Mouse (Mus musculus): ENCODE data around the gene B230219D22Rik. TPM values are rescaled to one million over a fixed set of nuclear protein-coding genes. Genes with fewer than 3 reads are reported as not detected.
"Not testable (repeated sequence)": the region's sequence is repeated elsewhere in the genome, so short reads cannot be mapped to it uniquely, and the experiment has no call there.

The B230219D22Rik gene
- polyA plus RNA-seq, 1 experiment from 2014 or later = 76.9 TPM

DNA sequence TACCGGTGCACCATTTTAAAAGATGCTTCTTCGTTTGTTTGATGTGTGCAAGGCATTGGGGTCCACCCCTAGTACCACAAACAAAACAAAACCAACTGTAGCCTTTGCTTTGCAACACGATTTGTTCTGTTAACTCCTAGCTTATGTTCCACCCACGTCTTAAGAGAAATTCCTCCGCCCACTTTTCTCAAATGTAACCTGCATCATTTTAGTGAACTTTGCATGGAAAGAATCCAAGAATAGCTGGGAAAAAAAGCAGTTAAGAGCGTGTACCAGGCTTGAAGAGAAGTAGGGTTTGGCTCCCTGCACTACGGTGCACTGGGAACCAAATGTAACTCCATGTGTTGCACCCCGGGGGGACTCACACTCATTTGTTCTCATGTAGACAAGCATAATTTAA is 1.2 kb downstream of the B230219D22Rik start:
- 20% methylated on average over 8 of the region's 8 CpGs for WGBS
- peaks cover 3% of the 10 kb centered on the region; the same call in 1 of the 2 replicates for H3K36me3 ChIP-seq
- no peaks in the 10 kb centered on the region for H3K9me3 ChIP-seq
- H3K4me3 ChIP-seq = peak overlapping the region; percentile 93
- no peak overlapping the region for H3K27ac ChIP-seq (replicated peaks)
- no peaks in the 10 kb centered on the region for H3K27me3 ChIP-seq
- H3K4me1 ChIP-seq (replicated peaks) = peaks cover 23% of the 10 kb centered on the region
- H3K9ac ChIP-seq = peak overlapping the region; percentile 99
- ATAC-seq (ENCODE audit: low FRiP score, low read depth) = no peak
- peak overlapping the region; percentile 58 for H3K4me2 ChIP-seq

DNA sequence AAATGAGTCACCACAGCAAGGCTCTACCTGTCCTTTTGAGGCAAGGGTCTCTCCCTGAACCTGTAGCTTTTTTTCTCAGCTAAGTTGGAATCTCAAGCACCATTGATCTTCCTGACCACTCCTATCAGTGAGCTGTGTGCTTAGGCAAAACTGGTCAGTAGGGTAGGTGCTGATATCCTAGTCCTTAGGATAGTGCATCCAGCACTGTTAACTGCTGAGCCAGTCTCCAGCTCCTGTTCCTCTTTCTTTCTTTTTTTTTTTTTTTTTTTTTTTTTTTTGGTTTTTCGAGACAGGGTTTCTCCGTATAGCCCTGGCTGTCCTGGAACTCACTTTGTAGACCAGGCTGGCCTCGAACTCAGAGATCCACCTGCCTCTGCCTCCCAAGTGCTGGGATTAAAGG is 3.1 kb downstream of the B230219D22Rik start:
- H3K27me3 ChIP-seq = not testable (repeated sequence)

DNA sequence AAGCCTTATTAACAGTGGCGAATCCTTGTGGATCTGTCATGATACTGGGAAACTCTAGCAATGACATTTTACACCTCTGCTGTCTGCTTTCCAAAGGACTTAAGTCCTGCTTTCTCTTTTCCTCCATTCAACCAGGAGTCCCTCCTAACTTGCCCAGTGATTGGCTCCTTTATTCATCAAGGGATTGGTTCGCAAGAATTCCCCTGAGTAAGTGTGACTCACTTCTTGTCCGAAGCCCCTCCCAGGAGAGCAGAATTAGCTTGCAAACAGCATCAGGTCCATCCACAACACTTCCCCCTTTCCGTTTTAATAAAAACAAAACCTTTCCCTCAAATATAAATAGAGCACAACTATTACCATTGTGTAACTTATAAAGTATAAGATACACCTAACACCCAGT is 11.4 kb downstream of the B230219D22Rik start:
- Histone ChIP-seq H3K4me2 (no peak overlapping the region), H3K9me3 (no peaks in the 10 kb centered on the region), H3K4me1 (replicated peaks) (no peaks in the 10 kb centered on the region), H3K27ac (replicated peaks) (no peak overlapping the region), H3K4me3 (no peak overlapping the region), H3K36me3 (peaks cover 37% of the 10 kb centered on the region), H3K27me3 (no peaks in the 10 kb centered on the region), H3K9ac (no peak overlapping the region)
- ATAC-seq (ENCODE audit: low FRiP score, low read depth) = no peak
- 88% methylated on average over 4 of the region's 4 CpGs for WGBS

More for the DNA sequence above, 3.1 kb downstream of the B230219D22Rik start:
- not testable (repeated sequence) for H3K4me3 ChIP-seq; H3K4me2 ChIP-seq; H3K9ac ChIP-seq; H3K9me3 ChIP-seq; H3K27ac ChIP-seq (replicated peaks); ATAC-seq (ENCODE audit: low FRiP score, low read depth)
- WGBS = 92% methylated on average over 1 of the region's 3 CpGs
- Histone ChIP-seq H3K4me1 (replicated peaks) (peaks cover 23% of the 10 kb centered on the region), H3K36me3 (peaks cover 18% of the 10 kb centered on the region)

DNA sequence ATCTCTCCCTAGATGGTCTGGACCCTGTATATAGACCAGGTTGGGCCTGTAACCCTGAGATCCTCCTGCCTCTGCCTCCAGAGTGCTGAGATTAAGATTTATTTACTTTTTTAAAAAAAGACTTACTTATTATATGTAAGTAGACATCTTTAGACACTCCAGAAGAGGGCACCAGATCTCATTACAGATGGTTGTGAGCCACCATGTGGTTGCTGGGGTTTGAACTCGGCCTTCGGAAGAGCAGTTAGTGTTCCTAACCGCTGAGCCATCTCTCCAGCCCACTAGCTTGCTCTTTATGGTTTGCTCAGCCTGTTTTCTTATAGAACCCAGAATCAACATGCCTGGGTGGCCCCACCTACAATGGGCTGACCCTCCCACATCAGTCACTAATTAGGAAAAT is 19.9 kb downstream of the B230219D22Rik start:
- peaks cover 31% of the 10 kb centered on the region for H3K4me1 ChIP-seq (replicated peaks)
- no peaks in the 10 kb centered on the region; the same call in 1 of the 2 replicates for H3K36me3 ChIP-seq
- no peak overlapping the region for H3K4me2 ChIP-seq
- H3K27me3 ChIP-seq = no peaks in the 10 kb centered on the region
- no peak for ATAC-seq (ENCODE audit: low FRiP score, low read depth)
- WGBS = 92% methylated on average over 3 of the region's 3 CpGs
- no peak overlapping the region for H3K9ac ChIP-seq
- H3K4me3 ChIP-seq = no peak overlapping the region
- no peaks in the 10 kb centered on the region for H3K9me3 ChIP-seq
- H3K27ac ChIP-seq (replicated peaks) = no peak overlapping the region

DNA sequence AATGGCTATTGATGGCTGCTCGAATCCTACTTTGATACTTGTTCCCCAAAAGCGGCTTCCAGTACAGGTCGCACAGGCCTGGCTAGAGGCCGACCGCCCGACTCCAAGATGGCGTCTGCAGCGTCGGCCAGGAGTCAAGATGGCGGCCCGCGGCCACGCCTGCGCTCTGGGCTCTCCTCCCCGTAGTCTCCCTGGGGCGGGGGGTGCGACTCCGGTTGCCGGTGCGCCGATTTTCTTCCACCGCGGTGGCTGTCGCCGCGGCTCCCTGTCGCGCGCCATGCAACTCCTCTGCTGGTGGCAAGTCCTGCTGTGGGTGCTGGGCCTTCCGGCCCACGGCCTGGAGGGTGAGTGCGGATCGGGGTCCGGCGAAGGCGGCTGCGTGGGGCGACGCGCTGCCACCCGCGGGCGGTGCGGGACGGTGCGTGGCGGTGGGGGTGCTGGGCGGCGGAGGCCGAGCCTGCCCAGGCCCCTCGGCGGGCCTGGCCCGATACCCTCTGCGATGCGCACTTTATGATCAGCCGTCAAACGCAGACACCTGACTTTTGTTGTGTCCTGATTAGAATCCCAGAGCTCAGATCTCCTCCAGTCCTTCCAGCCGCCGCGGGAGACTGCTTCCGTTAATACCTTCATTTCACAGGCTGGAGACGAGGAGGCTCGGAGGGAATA is 21.7 kb downstream of the B230219D22Rik start, which contains the start of gene Txndc15:
Gene Txndc15, plus strand, starts transcription at position 150 of the 666 bp plus-strand sequence.
- peak; percentile 94 for ATAC-seq (ENCODE audit: low FRiP score, low read depth)
- H3K4me3 ChIP-seq = peak within 1 kb of the TSS; percentile 75
- H3K9ac ChIP-seq = peak within 1 kb of the TSS; percentile 89
- H3K4me1 ChIP-seq (replicated peaks) = peaks cover 32% of the 10 kb centered on the region
- peak within 1 kb of the TSS; percentile 70 for H3K4me2 ChIP-seq
- peak within 1 kb of the TSS; percentile 97 for H3K27ac ChIP-seq (replicated peaks)
- peaks cover 8% of the 10 kb centered on the region for H3K36me3 ChIP-seq
- under 1% methylated on average over 63 of the region's 63 CpGs for WGBS
- H3K9me3 ChIP-seq = no peaks in the 10 kb centered on the region
- no peaks in the 10 kb centered on the region for H3K27me3 ChIP-seq

DNA sequence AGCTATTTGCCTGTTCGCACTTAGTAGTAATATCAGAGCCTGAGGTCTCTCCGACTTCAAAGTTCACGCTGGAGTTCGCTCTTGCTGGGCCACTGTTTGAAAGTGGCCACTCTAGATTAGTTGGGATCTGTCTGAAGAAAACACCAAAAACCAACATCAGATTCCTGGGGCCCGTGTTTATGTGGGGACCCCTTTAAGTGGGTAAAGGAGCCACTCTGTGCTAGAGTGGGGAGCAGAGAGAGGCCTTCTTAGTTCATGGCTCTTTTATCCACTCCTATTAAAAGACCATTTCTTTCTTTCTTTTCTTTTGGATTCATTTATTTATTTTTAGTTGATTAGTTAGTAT is 22.2 kb downstream of the B230219D22Rik start:
- peaks cover 32% of the 10 kb centered on the region for H3K4me1 ChIP-seq (replicated peaks)
- peak overlapping the region; percentile 70 for H3K4me2 ChIP-seq
- WGBS = 9% methylated on average over 5 of the region's 5 CpGs
- no peak for ATAC-seq (ENCODE audit: low FRiP score, low read depth)
- peak overlapping the region; percentile 89 for H3K9ac ChIP-seq
- peaks cover 8% of the 10 kb centered on the region for H3K36me3 ChIP-seq
- peak overlapping the region; percentile 97 for H3K27ac ChIP-seq (replicated peaks)
- H3K4me3 ChIP-seq = peak overlapping the region; percentile 75
- H3K27me3 ChIP-seq = no peaks in the 10 kb centered on the region
- H3K9me3 ChIP-seq = no peaks in the 10 kb centered on the region

DNA sequence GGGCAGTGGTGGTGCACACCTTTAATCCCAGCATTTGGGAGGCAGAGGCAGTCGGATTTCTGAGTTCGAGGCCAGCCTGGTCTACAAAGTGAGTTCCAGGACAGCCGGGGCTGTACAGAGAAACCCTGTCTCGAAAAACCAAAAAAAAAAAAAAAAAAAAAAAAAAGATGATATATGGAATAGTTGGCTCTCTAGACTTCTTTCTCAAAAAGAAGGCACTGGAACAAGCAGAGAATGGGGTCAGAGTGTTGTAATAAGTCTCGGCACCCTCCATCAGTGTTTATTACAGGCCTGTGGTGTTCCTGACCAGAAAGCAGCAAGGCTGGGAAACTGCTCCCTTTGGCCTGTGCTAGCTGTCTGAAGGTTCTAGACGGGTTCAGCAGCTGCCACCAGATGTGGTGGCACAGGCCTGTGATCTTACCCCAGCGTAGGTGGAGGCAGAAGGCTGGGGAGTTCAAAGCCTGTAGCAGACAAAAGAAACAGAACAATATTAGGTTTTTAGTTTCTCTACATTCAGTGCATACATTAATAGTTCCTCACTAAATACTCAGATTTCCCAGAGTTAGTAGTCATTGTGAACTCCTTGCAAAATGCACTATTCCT is 23.1 kb downstream of the B230219D22Rik start:
- 85% methylated on average over 7 of the region's 7 CpGs for WGBS
- Histone ChIP-seq H3K4me2 (peak overlapping the region; percentile 70), H3K27ac (replicated peaks) (no peak overlapping the region), H3K9me3 (no peaks in the 10 kb centered on the region), H3K27me3 (no peaks in the 10 kb centered on the region), H3K9ac (no peak overlapping the region), H3K36me3 (peaks cover 14% of the 10 kb centered on the region), H3K4me1 (replicated peaks) (peaks cover 32% of the 10 kb centered on the region), H3K4me3 (no peak overlapping the region; the same call in 1 of the 2 replicates)
- ATAC-seq (ENCODE audit: low FRiP score, low read depth) = no peak

DNA sequence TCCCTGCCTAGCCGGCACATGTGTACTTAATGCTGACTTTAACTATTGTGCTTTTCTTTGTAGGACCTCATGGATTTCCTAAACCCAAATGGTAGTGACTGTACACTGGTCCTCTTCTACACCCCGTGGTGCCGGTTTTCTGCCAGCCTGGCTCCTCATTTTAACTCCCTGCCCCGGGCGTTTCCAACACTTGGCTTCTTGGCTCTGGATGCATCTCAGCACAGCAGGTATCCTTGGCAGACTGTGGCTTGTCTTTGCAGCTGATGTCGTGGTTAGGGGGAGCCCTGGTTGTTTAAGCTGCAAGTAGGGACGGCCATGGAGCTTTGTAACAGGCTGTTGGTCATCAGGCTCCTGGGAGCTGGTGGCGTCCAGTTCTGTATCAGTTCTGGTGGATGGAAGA is 28.6 kb downstream of the B230219D22Rik start:
- Histone ChIP-seq H3K27ac (replicated peaks) (no peak overlapping the region), H3K9me3 (no peaks in the 10 kb centered on the region), H3K4me2 (no peak overlapping the region), H3K4me3 (no peak overlapping the region), H3K36me3 (peaks cover 43% of the 10 kb centered on the region), H3K27me3 (no peaks in the 10 kb centered on the region), H3K9ac (no peak overlapping the region; the same call in 1 of the 2 replicates), H3K4me1 (replicated peaks) (peaks cover 18% of the 10 kb centered on the region)
- peak; percentile 46; the same call in 1 of the 2 replicates for ATAC-seq (ENCODE audit: low FRiP score, low read depth)
- WGBS = 59% methylated on average over 8 of the region's 8 CpGs

DNA sequence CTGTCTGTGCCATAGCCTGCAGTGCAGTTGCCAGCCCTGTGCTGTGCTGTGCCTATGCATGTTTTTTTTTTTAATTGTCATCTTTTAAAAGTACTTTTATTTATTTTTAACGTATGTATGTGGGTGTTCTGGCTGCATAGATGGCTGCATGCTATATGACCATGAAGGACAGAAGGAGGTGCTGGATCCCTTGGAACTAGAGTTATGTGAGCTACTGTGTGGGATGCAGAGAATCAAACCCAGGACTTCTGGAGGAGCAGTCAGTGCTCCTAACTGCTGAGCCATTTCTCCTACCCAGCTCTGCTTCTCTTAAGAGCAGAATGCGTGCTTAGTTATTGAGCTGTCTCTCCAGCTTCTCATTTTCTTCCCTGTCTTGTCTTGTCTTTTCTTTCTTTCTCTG is 29.1 kb downstream of the B230219D22Rik start:
- no peak overlapping the region for H3K4me2 ChIP-seq

DNA sequence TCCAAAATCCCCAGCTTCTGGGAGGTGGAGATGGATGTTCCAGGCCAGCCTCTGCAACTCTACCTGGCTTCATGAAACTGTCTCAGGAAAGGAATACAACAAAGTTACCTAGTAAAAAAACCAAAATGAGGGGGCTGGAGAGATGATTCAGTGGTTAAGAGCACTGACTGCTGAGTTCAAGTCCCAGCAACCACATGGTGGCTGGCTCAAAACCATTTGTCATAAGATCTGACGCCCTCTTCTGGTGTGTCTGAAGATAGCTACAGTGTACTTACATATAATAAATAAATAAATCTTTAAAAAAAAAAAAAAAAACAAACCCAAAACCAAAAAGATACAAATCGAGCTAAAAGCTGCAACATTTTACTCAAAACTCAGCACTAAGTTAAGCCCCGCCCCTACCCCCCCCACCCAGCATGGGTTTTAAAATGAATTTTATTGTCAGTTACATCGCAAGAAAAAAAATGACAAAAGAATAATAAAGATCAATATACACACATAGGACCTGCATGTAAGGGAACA is 33.7 kb downstream of the B230219D22Rik start:
- peak overlapping the region; percentile 70 for H3K9ac ChIP-seq
- WGBS = 4% methylated on average over 4 of the region's 4 CpGs
- H3K36me3 ChIP-seq = peaks cover 28% of the 10 kb centered on the region; the same call in 1 of the 2 replicates
- H3K27me3 ChIP-seq = no peaks in the 10 kb centered on the region
- H3K4me2 ChIP-seq = peak overlapping the region; percentile 68
- peak overlapping the region; percentile 65 for H3K4me3 ChIP-seq
- no peak for ATAC-seq (ENCODE audit: low FRiP score, low read depth)
- peak overlapping the region; percentile 97 for H3K27ac ChIP-seq (replicated peaks)
- no peaks in the 10 kb centered on the region for H3K9me3 ChIP-seq
- H3K4me1 ChIP-seq (replicated peaks) = peaks cover 10% of the 10 kb centered on the region

More for the DNA sequence above, 29.1 kb downstream of the B230219D22Rik start:
- no peak overlapping the region for H3K27ac ChIP-seq (replicated peaks)
- H3K36me3 ChIP-seq = peaks cover 43% of the 10 kb centered on the region
- ATAC-seq (ENCODE audit: low FRiP score, low read depth) = no peak
- no peak overlapping the region; the same call in 1 of the 2 replicates for H3K9ac ChIP-seq
- no peaks in the 10 kb centered on the region for H3K9me3 ChIP-seq
- H3K4me3 ChIP-seq = no peak overlapping the region
- H3K27me3 ChIP-seq = no peaks in the 10 kb centered on the region
- WGBS = 86% methylated on average over 2 of the region's 2 CpGs
- H3K4me1 ChIP-seq (replicated peaks) = peaks cover 15% of the 10 kb centered on the region

DNA sequence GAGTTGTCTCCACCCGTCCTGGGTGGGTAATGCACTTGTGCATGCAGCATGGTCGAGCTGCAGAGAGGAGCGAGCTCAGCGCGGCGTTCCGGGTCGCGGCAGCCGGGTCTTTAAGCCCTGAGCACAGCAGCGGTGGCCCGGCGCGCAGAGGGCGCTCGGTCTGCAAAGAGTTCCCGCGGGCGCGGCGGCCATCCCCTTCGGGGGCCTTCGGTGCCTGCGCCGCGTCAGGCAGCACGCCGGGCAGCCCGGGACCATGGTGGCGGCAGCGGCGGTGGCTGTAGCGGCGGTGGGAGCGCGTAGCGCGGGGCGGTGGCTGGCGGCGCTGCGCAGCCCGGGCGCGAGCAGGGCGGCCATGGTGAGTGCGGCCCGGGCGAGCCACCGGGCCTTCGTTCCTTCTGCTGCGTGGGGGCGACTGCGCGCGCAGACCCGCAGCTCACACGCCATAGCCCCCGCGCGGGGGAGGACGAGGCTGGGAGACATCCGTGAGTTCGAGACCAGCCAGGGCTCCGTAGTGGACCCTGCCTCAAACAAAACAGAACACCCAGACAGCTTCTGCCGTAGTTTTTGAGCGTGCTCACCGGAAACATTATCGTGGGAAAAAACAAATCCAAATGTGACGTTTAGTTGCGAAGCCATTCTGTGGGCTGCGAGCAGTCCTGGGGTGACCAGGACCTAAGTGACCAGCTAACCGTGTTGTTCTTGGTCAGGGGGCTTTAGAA is 34.4 kb downstream of the B230219D22Rik start, which contains the start of gene Pcbd2:
Gene Pcbd2, plus strand, starts transcription at position 249 of the 719 bp plus-strand sequence.
- under 1% methylated on average over 71 of the region's 73 CpGs for WGBS
- ATAC-seq (ENCODE audit: low FRiP score, low read depth) = peak; percentile 91
- peak within 1 kb of the TSS; percentile 70 for H3K9ac ChIP-seq

More for the DNA sequence above, 34.4 kb downstream of the B230219D22Rik start, which contains the start of gene Pcbd2:
- Histone ChIP-seq H3K4me2 (peak within 1 kb of the TSS; percentile 68), H3K27me3 (no peaks in the 10 kb centered on the region), H3K36me3 (peaks cover 24% of the 10 kb centered on the region; the same call in 1 of the 2 replicates), H3K4me3 (peak within 1 kb of the TSS; percentile 65), H3K27ac (replicated peaks) (peak within 1 kb of the TSS; percentile 97), H3K9me3 (no peaks in the 10 kb centered on the region), H3K4me1 (replicated peaks) (peaks cover 7% of the 10 kb centered on the region)
